Mouse (Mus musculus) left cerebral cortex, postnatal 36 days (tissue): ENCODE measurements around the gene Rpl35. TPM values are rescaled to one million over a fixed set of nuclear protein-coding genes. Genes with fewer than 3 reads are reported as not detected.

Experiments used
- DNase-seq, 2 experiments: peaks; one replicate each; pipeline ENCODE4 v3.0.0; 2021 to 2022; ENCODE audit warnings: low spot score in 2 of 2, mixed read lengths in 1 of 2
- intact Hi-C: fragments of 180-260 bp; cut with DNase I; formaldehyde crosslinking; loops from one replicate; pipeline ENCODE4 v1.15.1; 2025
- total RNA-seq, 2 experiments: library from RNA; stranded (reverse); gene quantifications; 2 replicates each; pipeline ENCODE4 v1.2.3; 2021

The Rpl35 gene
- total RNA-seq, 2 experiments from 2014 or later, result 224 to 255 TPM

GRCm38 (mm10) chr2:38957671-38958223 is 47.7 kb downstream of the Rpl35 start:
- intact Hi-C loops, result no loop called here
- no peak for DNase-seq

- DNase-seq, result no peak
Observed at GRCm38 (mm10) chr2:38956062-38956461, 49.4 kb downstream of the Rpl35 start.

DNA sequence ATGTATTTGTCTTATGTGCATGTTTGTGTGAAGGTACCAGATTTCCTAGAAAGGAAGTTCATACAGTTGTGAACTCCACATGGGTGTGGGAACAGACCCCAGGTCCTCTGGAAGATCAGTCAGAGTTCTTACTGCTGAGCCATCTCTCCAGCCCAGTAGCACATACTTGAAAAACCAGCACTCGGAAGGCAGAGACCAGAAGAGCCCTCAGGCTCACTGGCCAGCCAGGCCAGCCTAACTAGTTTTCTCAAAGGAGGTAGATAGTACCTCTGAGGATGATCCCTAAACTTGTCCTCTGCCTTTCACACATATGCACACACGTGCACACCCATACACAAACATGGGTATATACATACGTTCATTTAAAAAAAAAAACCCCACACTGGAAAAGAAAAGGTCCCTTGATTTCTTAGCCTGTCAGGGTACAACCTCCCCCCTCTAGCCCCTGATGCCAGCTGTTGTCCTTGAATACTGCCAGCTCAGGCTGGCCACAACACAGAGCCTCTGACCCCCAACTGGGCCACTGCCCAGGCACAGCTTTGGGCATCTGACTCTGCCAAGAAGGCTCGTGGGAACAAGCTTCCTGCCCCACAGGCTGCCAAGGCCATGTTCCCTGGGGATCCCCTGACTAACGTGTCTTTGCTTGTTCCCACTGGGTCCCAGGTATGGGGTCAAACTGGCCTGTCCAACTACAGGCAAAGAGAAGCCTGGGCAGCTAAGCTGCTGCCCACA is 52.1 kb downstream of the Rpl35 start:
- DNase-seq, result peak; percentile 36 to 42
- intact Hi-C loops, result no loop called here

More at GRCm38 (mm10) chr2:38956062-38956461, 49.4 kb downstream of the Rpl35 start:
- intact Hi-C loops, result no loop called here

Other genes with a start within 250 kb of the Rpl35 start
- 1 to 10 TPM; 8.8 to 9.5 TPM for gene Nr6a1, start 77.9 kb downstream of the Rpl35 start, total RNA-seq
- 1 to 10 TPM; 2.0 to 2.1 TPM for gene Olfml2a, start 73.6 kb downstream of the Rpl35 start, total RNA-seq
- under 1 TPM; 0.57 to 0.67 TPM for gene Wdr38, start 8.1 kb downstream of the Rpl35 start, total RNA-seq
- gene Arpc5l, start 276 bp downstream of the Rpl35 start, total RNA-seq, result 100 to 1,000 TPM in 1 of 2 experiments, 10 to 100 TPM in 1; 98.6 to 106 TPM
- gene Golga1, start 59.9 kb upstream of the Rpl35 start, total RNA-seq, result 10 to 100 TPM; 24.1 to 37.1 TPM
- gene Scai, start 185.1 kb upstream of the Rpl35 start, total RNA-seq, result 10 to 100 TPM; 59.9 to 60.5 TPM
- 10 to 100 TPM; 63.0 to 64.6 TPM for gene Ppp6c, start 220.8 kb upstream of the Rpl35 start, total RNA-seq